Mouse (Mus musculus) thymus, postnatal 4 days (tissue): ENCODE data around the gene Clca3a2.
A peak's percentile ranks its signal among the peaks of the same experiment; 100 is the strongest.
"Not testable (repeated sequence)": the region's sequence is repeated elsewhere in the genome, so short reads cannot be mapped to it uniquely, and the experiment has no call there.

Experiments
- DNase-seq: peaks from one replicate; pipeline ENCODE4 v3.0.0; 2021

Gene Clca3a2

GRCm38 (mm10) chr3:144819219-144819618 lies at the start of gene Clca3a2:
TSS of gene Clca3a2 (minus strand) at chr3:144819494.
- not testable (repeated sequence) for DNase-seq

- DNase-seq = no peak
Measured at GRCm38 (mm10) chr3:144849584-144849983, 30.3 kb upstream of the Clca3a2 start.

- not testable (repeated sequence) for DNase-seq
Measured at GRCm38 (mm10) chr3:144849014-144849556, 29.8 kb upstream of the Clca3a2 start, which contains the start of gene Clca3b. TSS of gene Clca3b (minus strand) at chr3:144849357.

- no peak for DNase-seq
Measured at GRCm38 (mm10) chr3:144827257-144827656, 8.0 kb upstream of the Clca3a2 start.

GRCm38 (mm10) chr3:144825151-144825550 lies 5.9 kb upstream of the Clca3a2 start:
- peak; percentile 81 for DNase-seq

GRCm38 (mm10) chr3:144823331-144823730 lies 4.0 kb upstream of the Clca3a2 start:
- DNase-seq = no peak

GRCm38 (mm10) chr3:144820632-144821031 lies 1.3 kb upstream of the Clca3a2 start:
- DNase-seq = no peak

- DNase-seq = not testable (repeated sequence)
Measured at GRCm38 (mm10) chr3:144813336-144813735, 6.0 kb downstream of the Clca3a2 start.

- DNase-seq = no peak
Measured at GRCm38 (mm10) chr3:144811821-144812220, 7.5 kb downstream of the Clca3a2 start.

GRCm38 (mm10) chr3:144808153-144808925 lies 11.0 kb downstream of the Clca3a2 start:
- not testable (repeated sequence) for DNase-seq

- not testable (repeated sequence) for DNase-seq
Measured at GRCm38 (mm10) chr3:144806626-144807025, 12.7 kb downstream of the Clca3a2 start.

- peak; percentile 18 for DNase-seq
Measured at GRCm38 (mm10) chr3:144801861-144802260, 17.4 kb downstream of the Clca3a2 start.

GRCm38 (mm10) chr3:144785181-144786148 lies 33.8 kb downstream of the Clca3a2 start:
- DNase-seq = no peak

GRCm38 (mm10) chr3:144765161-144765560 lies 54.1 kb downstream of the Clca3a2 start:
- DNase-seq = no peak

GRCm38 (mm10) chr3:144761454-144761853 lies 57.8 kb downstream of the Clca3a2 start:
- no peak for DNase-seq

- DNase-seq = no peak
Measured at GRCm38 (mm10) chr3:144760592-144761309, 58.5 kb downstream of the Clca3a2 start, which contains the start of gene Clca3a1. TSS of gene Clca3a1 (minus strand) at chr3:144760977.

GRCm38 (mm10) chr3:144759719-144760118 lies 59.6 kb downstream of the Clca3a2 start:
- DNase-seq = no peak

- DNase-seq = not testable (repeated sequence)
Measured at GRCm38 (mm10) chr3:144756103-144756502, 63.2 kb downstream of the Clca3a2 start.

GRCm38 (mm10) chr3:144753120-144753519 lies 66.2 kb downstream of the Clca3a2 start:
- DNase-seq = peak; percentile 41

- DNase-seq = not testable (repeated sequence)
Measured at GRCm38 (mm10) chr3:144749062-144749963, 70.0 kb downstream of the Clca3a2 start.

GRCm38 (mm10) chr3:144747706-144748105 lies 71.6 kb downstream of the Clca3a2 start:
- not testable (repeated sequence) for DNase-seq
